Mouse (Mus musculus) ES-E14 (cell line): ENCODE data around the gene Gm266. TPM values are rescaled to one million over a fixed set of nuclear protein-coding genes. Genes with fewer than 3 reads are reported as not detected.

ENCODE experiments used
- DNase-seq: peaks from one replicate; pipeline ENCODE4 v3.0.0-alpha.2; 2013; ENCODE audit warnings: low read depth, low spot score
- H3K27ac ChIP-seq: 2 replicates; pipeline ENCODE4 v1.5.1; 2012; ENCODE audit warnings: low read depth, mild to moderate bottlenecking, low read length, moderate library complexity, mixed read lengths; ENCODE audit not compliant: poor library complexity, insufficient read depth, severe bottlenecking
- H3K36me3 ChIP-seq: 2 replicates; pipeline ENCODE4 v1.6.1; 2012; ENCODE audit warnings: mild to moderate bottlenecking, low read length, moderate library complexity, mixed read lengths; ENCODE audit not compliant: control insufficient read depth, poor library complexity, insufficient read depth, severe bottlenecking
- H3K4me1 ChIP-seq, 2 experiments: fragments of 150-350 bp in 1 of 2; sonication (generic) in 1 of 2; 2 replicates each; pipeline ENCODE4 v1.6.1; 2012; ENCODE audit warnings: low read length in 2 of 2, mild to moderate bottlenecking in 1 of 2, mixed read lengths in 1 of 2; ENCODE audit not compliant: control insufficient read depth in 2 of 2, insufficient read depth in 2 of 2, poor library complexity in 1 of 2
- H3K4me3 ChIP-seq, 2 experiments: fragments of 150-350 bp in 1 of 2; sonication (generic) in 1 of 2; 2 replicates each; pipeline ENCODE4 v1.5.1; 2012; ENCODE audit warnings: low read length in 2 of 2, low read depth in 1 of 2, mild to moderate bottlenecking in 1 of 2, mixed read lengths in 1 of 2; ENCODE audit not compliant: insufficient read depth in 1 of 2, poor library complexity in 1 of 2, severe bottlenecking in 1 of 2
- H3K9ac ChIP-seq: 2 replicates; pipeline ENCODE4 v1.6.1; 2012; ENCODE audit warnings: low read depth, mild to moderate bottlenecking, low read length, mixed read lengths; ENCODE audit not compliant: poor library complexity, insufficient read depth, severe bottlenecking
- H3K9me3 ChIP-seq: fragments of 150-350 bp; sonication (generic); 2 replicates; pipeline ENCODE4 v1.6.1; 2012; ENCODE audit warnings: low read depth, mild to moderate bottlenecking, low read length; ENCODE audit not compliant: control insufficient read depth, insufficient read depth
- CHD2 ChIP-seq: IDR thresholded peaks from 2 replicates; pipeline ENCODE4 v1.6.1; 2014; ENCODE audit warnings: mild to moderate bottlenecking, low read depth, low read length, inconsistent platforms
- HCFC1 ChIP-seq: IDR thresholded peaks from 2 replicates; pipeline ENCODE4 v1.6.1; 2012; ENCODE audit warnings: low read length, inconsistent platforms, borderline replicate concordance; ENCODE audit not compliant: insufficient read depth
- MAFK ChIP-seq: IDR thresholded peaks from 2 replicates; pipeline ENCODE4 v1.6.1; 2014; ENCODE audit warnings: mild to moderate bottlenecking, low read depth, low read length, inconsistent platforms; ENCODE audit not compliant: insufficient read depth
- ZC3H11A ChIP-seq: IDR thresholded peaks from 2 replicates; pipeline ENCODE4 v1.6.1; 2012; ENCODE audit warnings: low read depth, mild to moderate bottlenecking, inconsistent platforms, low read length, borderline replicate concordance
- ZNF384 ChIP-seq: IDR thresholded peaks from 2 replicates; pipeline ENCODE4 v1.6.1; 2012; ENCODE audit warnings: low read depth, low read length, inconsistent platforms
- in situ Hi-C, 2 experiments: fragments of 600-800 bp; cut with MboI; formaldehyde crosslinking; loops; one replicate each; pipeline ENCODE4 v1.15.1; 2025; ENCODE audit warnings: low sequenced_read_pairs in 2 of 2, inconsistent platforms in 1 of 2; ENCODE audit not compliant: unreplicated experiment in 2 of 2
- total RNA-seq: library from RNA; depleted of rRNA; stranded (reverse); fragments of 300-350 nt; gene quantifications from 2 replicates; pipeline ENCODE4 v1.2.3, GENCODE M21; 2012

Gm266 gene
- total RNA-seq, 1 experiment: 0.62 TPM

DNA sequence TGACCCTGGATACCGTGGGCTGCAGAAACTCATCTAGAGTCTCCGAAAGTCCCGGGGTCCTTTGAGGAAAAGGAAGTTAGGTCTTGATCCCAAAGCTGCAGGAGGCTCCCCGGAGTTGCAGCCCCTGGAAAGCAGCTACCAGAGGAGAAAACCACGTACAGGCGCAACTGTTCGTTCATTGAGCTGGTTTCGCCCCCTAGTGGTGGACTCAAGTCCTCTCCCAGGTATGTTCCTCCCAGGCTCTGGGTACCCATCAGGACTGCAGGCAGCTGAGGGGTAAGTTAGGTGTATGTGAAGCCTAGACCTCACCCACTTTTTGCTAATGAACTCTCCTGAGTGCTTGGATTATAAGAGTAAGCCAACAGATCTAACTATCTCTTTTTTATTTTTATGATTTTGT lies 16.1 kb downstream of the Gm266 start:
- H3K36me3 ChIP-seq: no peaks in the 10 kb centered on the region
- H3K9me3 ChIP-seq: no peaks in the 10 kb centered on the region
- no peaks in the 10 kb centered on the region for H3K4me1 ChIP-seq
- no peak overlapping the region for H3K27ac ChIP-seq
- no peak overlapping the region for H3K9ac ChIP-seq
- DNase-seq: peak; percentile 77
- H3K4me3 ChIP-seq: no peak overlapping the region
- in situ Hi-C loops: no loop called here
- TF ChIP-seq CHD2 (no peak), ZC3H11A (peak; percentile 32; the same call in 1 of the 2 replicates), MAFK (no peak)

DNA sequence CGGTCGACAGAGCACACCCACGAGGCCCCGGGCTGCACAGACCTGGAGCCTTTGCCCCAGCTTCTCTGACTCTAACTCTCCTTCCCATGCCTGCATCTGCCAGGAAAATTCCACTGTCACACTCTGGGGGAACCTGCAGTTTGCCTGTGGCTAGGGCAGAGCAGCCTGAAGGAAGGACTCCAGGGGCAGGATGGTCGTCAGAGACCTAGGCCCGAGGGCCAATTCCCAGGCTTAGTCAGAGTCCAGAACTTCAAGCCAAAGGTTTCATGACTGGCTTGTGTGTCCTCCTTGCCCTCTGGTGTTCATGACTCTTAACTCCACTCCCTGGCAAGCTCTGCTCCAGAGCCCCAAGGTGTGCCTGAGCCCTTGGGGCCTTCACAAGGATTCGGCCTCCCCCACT lies 17.4 kb downstream of the Gm266 start:
- no peaks in the 10 kb centered on the region for H3K36me3 ChIP-seq
- no peak overlapping the region for H3K27ac ChIP-seq
- H3K4me1 ChIP-seq: no peaks in the 10 kb centered on the region
- no peak overlapping the region for H3K4me3 ChIP-seq
- in situ Hi-C loops: no loop called here
- H3K9me3 ChIP-seq: no peaks in the 10 kb centered on the region
- no peak overlapping the region for H3K9ac ChIP-seq
- TF ChIP-seq CHD2 (no peak), HCFC1 (no peak), ZNF384 (no peak), ZC3H11A (no peak), MAFK (no peak)
- no peak for DNase-seq

DNA sequence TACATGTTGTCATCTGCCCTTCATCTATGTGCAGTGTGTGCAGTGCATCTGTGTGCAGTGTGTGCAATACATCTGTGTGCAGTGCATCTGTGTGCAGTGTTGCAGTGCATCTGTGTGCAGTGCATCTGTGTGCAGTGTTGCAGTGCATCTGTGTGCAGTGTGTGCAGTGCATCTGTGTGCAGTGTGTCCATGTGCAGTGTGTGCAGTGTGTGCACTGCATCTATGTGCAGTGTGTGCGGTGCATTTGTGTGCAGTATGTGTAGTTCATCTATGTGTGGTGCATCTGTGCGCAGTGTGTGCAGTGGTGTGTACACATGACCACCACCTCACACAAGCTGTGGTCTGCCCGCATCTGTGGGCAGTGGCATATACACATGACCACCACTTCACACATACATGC lies 19.3 kb downstream of the Gm266 start:
- Histone ChIP-seq H3K9me3 (no peaks in the 10 kb centered on the region), H3K4me3 (no peak overlapping the region), H3K9ac (no peak overlapping the region), H3K27ac (no peak overlapping the region), H3K36me3 (no peaks in the 10 kb centered on the region), H3K4me1 (no peaks in the 10 kb centered on the region)
- in situ Hi-C loops: no loop called here
- no peak for TF ChIP-seq CHD2
- no peak for TF ChIP-seq HCFC1
- no peak for TF ChIP-seq ZNF384
- TF ChIP-seq MAFK: no peak
- no peak for TF ChIP-seq ZC3H11A
- no peak for DNase-seq

DNA sequence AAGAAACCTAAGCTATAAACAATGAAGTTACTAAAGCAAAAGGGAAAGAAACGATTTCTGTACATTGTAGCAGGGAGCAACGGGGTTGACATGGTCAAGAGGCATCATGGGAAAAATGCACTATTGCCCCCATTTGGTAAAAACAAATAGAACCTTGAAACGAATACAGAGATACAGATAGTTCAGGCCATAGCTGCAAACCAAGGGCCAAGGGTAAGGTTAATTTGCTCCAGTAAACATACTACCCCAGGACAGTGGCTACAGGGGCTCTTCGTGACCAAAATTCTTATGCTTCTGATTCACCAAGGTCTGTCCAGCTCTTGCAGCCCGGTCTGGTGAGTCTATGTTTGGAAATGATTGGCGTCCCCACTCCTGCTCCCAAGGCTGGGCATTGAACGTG lies 22.1 kb downstream of the Gm266 start:
- no peak for DNase-seq
- no peak overlapping the region for H3K9ac ChIP-seq
- no peaks in the 10 kb centered on the region for H3K9me3 ChIP-seq
- in situ Hi-C loops: no loop called here
- H3K4me1 ChIP-seq: no peaks in the 10 kb centered on the region
- no peaks in the 10 kb centered on the region; the same call in 1 of the 2 replicates for H3K36me3 ChIP-seq
- no peak overlapping the region for H3K27ac ChIP-seq
- TF ChIP-seq ZNF384 (no peak), MAFK (no peak), CHD2 (no peak), HCFC1 (no peak), ZC3H11A (no peak)
- no peak overlapping the region for H3K4me3 ChIP-seq

GRCm38 (mm10) chr12:111457742-111458141 lies 27.9 kb downstream of the Gm266 start:
- no peak overlapping the region for H3K27ac ChIP-seq

More at GRCm38 (mm10) chr12:111457742-111458141, 27.9 kb downstream of the Gm266 start:
- Histone ChIP-seq H3K4me3 (no peak overlapping the region), H3K36me3 (no peaks in the 10 kb centered on the region; the same call in 1 of the 2 replicates), H3K9ac (no peak overlapping the region), H3K9me3 (no peaks in the 10 kb centered on the region), H3K4me1 (peaks cover 0 to 2% of the 10 kb centered on the region in 2 experiments; a peak in 1 of 4 replicates)
- TF ChIP-seq CHD2 (no peak), MAFK (no peak), ZNF384 (no peak), HCFC1 (no peak), ZC3H11A (no peak)
- in situ Hi-C loops: no loop called here
- no peak for DNase-seq
